Mouse (Mus musculus) right cerebral cortex, postnatal 10 days (tissue): ENCODE measurements around the gene Fam3b.

Experiments
- DNase-seq, 2 experiments: peaks; one replicate each; pipeline ENCODE4 v3.0.0; 2021; ENCODE audit warnings: low spot score in 2 of 2

The Fam3b gene

DNA sequence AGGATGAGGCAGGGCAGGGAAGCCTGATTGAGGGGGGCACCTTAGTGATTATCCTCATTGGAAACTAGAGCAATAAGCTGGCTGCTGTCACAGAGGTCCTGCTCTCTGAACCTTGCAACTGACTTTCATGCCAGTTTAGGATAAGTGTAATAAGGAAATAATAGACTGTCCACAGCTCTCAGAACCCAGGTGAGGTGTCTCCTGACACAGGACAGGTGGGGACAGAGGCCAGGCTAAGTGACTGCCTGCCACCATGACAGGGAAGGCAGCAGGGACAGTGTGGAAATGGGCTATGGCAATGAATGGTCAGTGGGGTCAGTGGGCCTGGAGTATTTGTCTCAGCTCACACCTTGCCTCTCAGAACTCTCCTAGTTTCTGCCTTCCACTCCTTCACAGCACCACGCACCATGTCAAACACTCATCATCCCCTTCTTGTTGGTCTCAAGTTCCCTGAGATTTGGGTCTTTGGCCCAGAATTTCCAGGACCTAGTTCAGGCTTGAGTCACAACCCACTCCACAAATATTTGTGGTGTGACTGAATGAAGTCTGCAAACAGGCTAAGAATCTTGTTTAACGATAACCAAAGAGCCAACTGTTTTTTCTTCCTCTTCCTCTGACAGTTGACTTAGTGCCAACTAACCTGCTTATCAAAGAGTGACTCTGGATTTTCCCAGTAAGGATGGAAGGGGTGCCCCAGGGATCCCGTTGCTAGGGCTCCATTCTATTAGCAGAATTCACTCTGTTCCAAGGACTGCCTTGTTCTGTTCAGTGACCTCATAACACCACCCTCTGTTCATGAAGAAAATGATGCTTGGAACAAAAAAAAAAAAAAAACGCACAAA lies at the start of gene Fam3b:
TSS of gene Fam3b (minus strand) at position 718 of the 842 bp plus-strand sequence.
- DNase-seq: no peak

- DNase-seq: no peak
Measured at GRCm38 (mm10) chr16:97544340-97544739, 29.7 kb upstream of the Fam3b start.

GRCm38 (mm10) chr16:97536859-97537258 lies 22.2 kb upstream of the Fam3b start:
- no peak for DNase-seq

DNA sequence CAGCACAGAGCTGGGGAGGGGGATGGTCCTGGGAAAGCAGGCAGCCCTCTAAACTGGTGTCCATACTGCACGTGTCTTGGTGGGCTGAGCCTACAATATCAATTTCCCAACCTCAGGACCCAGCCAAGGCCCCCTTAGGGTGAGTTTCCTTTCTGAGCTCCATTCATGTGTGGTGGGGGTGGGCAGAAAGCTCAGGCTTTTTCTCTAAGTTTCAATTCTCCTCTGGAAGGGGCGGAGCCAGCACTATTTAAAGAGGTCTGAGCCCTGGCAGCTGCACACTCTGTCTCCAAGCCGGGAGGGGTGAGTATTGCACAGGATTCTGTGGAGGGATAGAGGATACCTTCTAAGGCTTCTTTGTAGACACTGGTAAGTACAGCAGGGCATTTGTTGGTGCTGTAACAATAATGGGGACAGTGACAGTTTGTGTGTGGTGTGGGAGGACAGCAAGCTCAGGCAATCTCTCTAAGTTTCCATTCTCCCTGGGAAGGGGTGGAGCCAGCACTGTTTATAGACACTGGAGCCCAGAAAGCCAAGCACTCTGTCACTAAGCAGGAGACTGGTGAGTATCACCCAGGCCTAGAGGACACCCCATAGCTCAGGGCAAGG lies 21.3 kb upstream of the Fam3b start:
- DNase-seq: peak; percentile 64 to 69

- DNase-seq: peak; percentile 55 to 60
Measured at GRCm38 (mm10) chr16:97534876-97535461, 20.4 kb upstream of the Fam3b start.

GRCm38 (mm10) chr16:97534448-97534847 lies 19.8 kb upstream of the Fam3b start:
- DNase-seq: peak in 1 of 2 experiments; percentile 29

DNA sequence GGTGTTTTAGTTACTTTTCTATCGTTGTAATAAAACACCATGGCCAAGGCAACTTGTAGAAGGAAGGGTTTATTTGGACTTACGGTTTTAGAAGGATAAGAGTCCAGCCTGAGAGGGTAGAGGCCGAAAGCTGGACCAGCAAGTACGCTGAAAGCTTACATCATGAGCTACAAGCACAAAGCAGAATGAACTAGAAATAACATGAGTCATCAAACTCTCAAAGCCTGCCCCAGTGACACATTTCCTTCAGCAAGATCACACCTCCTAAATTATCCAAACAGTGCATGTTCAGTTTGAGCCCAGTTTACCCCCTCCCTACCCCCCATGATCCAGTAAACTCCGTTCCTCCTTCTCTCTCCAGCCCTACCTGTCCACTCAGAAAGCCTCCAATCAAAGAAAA lies 19.1 kb upstream of the Fam3b start:
- no peak for DNase-seq

GRCm38 (mm10) chr16:97533126-97533525 lies 18.5 kb upstream of the Fam3b start:
- DNase-seq: no peak

- DNase-seq: no peak
Measured at GRCm38 (mm10) chr16:97529241-97529640, 14.6 kb upstream of the Fam3b start.

GRCm38 (mm10) chr16:97523024-97523423 lies 8.4 kb upstream of the Fam3b start:
- peak; percentile 40 to 63 for DNase-seq

DNA sequence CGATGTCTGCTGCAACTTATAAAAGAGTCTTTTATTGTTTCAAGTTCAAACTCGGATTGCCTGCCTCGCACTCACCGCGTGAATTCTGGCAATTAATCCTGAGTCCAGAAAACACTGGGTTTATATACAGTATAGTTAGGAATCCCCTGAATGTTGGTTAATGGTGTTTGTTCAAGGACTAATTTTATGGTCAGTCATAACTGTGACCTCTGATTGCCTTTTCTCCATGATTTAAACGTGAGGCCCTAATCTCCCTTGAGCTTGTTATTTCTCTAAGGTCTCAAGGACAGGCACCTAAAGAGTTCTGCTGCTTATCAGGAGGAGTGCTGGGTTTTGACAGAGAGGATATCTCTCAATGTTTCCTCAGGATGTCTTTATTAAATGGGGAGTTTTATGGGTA lies 7.4 kb upstream of the Fam3b start:
- DNase-seq: no peak

- no peak for DNase-seq
Measured at GRCm38 (mm10) chr16:97516341-97516740, 1.7 kb upstream of the Fam3b start.

- DNase-seq: no peak
Measured at GRCm38 (mm10) chr16:97512347-97512751, 2.3 kb downstream of the Fam3b start.

- DNase-seq: no peak
Measured at GRCm38 (mm10) chr16:97511495-97511894, 3.1 kb downstream of the Fam3b start.

DNA sequence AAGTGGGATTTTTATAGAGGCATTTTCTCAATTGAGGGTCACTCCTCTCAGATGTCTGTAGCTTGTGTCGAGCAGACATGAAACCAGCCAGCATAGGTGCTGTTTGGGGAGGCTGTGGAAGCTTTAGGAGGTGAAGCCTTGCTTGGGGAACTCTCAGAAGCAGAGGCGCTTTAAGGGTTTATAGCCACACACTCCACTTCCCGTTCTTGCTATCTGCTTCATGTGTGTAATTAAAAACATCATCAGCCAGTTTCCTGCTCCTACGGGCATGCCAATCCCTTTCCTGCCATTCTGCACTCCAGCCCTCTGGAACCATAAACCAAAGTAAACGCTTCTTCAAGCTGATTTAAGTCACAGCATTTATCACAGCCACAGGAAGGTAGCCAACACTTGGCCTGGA lies 3.8 kb downstream of the Fam3b start:
- no peak for DNase-seq

DNA sequence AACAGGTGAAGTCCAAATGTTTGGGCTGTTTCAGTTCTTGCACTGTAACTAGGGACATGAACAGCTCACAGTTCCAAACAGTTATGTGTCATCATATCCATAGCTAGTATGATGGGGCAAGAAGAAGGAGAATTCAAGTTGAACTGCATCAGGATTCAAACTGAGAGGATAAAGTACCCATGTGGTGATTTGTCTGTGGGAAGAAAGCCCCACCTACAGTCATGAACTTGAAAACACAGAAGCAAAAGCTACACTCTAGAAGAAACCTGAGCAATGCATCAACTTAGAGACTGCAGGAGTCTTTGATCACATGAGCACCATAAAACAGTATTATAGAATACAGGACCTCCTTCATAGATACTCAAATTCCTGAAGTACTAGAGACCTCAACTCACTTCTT lies 6.8 kb downstream of the Fam3b start:
- DNase-seq: no peak

DNA sequence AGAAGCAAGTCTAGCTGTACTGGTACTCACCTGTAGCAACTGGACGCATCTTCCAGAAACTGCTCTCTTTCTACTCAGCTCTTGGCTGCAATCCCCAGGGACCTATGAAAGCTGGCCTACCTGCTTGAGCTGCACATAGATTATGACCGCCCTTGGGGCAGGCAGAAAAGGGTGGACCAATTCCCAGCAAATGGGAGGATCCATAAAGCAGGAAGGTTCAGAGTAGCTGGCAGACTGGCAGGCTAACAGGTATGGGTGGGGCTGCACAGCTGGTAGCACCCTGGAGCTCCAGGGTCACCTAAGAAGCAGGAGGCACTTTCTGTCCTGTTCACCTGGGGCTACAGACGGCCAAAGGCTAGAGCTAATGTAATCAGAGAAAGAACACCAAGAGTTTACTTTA lies 9.8 kb downstream of the Fam3b start:
- no peak for DNase-seq

DNA sequence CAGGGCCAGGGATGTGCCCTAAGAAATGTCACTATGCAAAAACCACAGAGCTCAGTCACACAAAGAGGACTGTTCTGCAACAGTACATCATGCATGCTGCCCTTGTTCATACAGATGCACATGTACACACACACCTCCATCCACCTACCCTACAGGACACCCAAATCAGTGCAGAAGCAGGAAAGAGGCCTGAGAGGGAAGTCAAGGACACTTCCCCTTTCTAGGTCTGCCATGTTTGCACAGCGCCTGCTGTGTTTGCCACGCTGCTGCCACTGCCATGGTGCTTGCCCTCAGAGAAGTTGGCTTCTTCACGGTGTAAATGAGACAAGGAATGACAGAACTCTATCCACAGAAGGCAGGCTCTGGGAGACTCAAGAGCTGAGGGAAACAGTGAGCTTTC lies 10.8 kb downstream of the Fam3b start:
- no peak for DNase-seq

DNA sequence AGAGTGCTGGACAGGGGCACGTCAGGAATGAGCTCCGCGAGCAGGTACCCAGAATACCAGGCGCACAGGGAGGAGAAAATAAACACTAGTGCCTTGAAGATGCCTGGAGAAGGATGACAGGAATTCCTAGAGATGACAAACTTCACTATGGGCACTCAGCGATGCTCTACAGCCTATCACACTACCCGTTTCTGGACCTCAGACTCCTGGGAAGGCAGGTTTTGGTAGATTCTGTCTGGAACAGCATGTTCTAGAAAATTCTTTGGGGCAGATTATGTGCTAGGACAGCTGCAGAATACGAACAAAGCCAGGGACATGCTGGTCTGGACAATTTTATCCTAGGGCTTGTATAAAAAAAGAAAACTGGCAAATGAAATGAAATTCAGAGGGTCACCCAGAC lies 13.7 kb downstream of the Fam3b start:
- DNase-seq: no peak

GRCm38 (mm10) chr16:97499450-97499849 lies 15.2 kb downstream of the Fam3b start:
- no peak for DNase-seq

- DNase-seq: no peak
Measured at GRCm38 (mm10) chr16:97498139-97498538, 16.5 kb downstream of the Fam3b start.

DNA sequence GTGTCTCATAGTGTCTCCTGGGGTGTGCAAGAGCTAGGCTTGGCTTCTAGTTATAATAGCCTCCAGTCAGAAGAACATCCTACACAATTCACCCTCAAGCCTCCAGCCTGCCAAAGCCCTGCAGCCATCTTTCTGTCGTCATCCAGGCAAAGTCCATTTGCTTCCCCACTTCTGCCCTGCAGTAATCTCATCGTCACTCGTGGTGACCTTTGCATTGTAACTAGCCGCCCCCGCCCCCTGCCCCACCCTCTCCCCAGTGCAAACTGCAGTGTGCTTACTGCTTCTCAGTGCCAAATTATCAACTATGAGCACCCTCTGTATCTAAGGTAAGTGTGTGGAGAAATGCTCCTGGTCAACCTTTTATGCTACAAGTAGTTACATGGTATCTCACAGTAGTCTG lies 16.9 kb downstream of the Fam3b start:
- DNase-seq: no peak

DNA sequence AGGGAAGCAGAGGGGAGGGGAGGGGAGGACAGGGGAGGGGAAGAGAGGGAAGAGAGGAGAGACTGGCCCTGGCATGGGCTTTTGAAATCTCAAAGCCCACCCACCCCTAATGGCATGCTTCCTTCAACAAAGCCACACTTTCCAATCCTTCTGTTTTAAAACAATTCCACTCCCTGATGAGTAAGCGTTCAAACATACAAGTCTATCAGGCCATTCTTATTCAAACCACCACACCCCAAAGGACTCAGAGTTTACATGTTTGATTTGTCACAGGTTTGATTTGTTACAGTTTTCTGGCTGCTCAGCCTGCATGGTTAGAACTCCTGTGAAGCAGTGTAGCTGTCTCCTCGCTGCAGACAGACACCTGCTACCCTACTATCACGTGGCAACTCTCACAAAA lies 18.6 kb downstream of the Fam3b start:
- DNase-seq: no peak
